Mouse (Mus musculus) macrophage (primary cell): ENCODE results near the gene Cfap157. TPM values are rescaled to one million over a fixed set of nuclear protein-coding genes. Genes with fewer than 3 reads are reported as not detected.

Experiments used
- H3K27ac ChIP-seq: fragments of 350-480 bp; formaldehyde crosslinking; 2 replicates; pipeline ENCODE4 v1.9.0; 2021
- H3K36me3 ChIP-seq: fragments of 350-480 bp; formaldehyde crosslinking; 2 replicates; pipeline ENCODE4 v1.9.0; 2021; ENCODE audit errors: inconsistent target
- H3K4me3 ChIP-seq: fragments of 350-480 bp; formaldehyde crosslinking; 2 replicates; pipeline ENCODE4 v1.9.0; 2021; ENCODE audit errors: inconsistent target
- H3K79me2 ChIP-seq: fragments of 350-480 bp; formaldehyde crosslinking; 2 replicates; pipeline ENCODE4 v1.9.0; 2021; ENCODE audit errors: inconsistent target
- WGBS: methylation state at CpG from one replicate; pipeline ENCODE4 v1.1.7; 2026; ENCODE audit warnings: inconsistent platforms; ENCODE audit not compliant: missing documents; 5-methylcytosine and 5-hydroxymethylcytosine counted together
- polyA plus RNA-seq: library from polyadenylated mRNA; stranded (reverse); fragments of 250-400 nt; gene quantifications from 3 replicates; pipeline ENCODE4 v1.2.4, GENCODE M21; 2018; ENCODE audit warnings: inconsistent platforms

The Cfap157 gene
- polyA plus RNA-seq, 1 experiment from 2014 or later: not detected

DNA sequence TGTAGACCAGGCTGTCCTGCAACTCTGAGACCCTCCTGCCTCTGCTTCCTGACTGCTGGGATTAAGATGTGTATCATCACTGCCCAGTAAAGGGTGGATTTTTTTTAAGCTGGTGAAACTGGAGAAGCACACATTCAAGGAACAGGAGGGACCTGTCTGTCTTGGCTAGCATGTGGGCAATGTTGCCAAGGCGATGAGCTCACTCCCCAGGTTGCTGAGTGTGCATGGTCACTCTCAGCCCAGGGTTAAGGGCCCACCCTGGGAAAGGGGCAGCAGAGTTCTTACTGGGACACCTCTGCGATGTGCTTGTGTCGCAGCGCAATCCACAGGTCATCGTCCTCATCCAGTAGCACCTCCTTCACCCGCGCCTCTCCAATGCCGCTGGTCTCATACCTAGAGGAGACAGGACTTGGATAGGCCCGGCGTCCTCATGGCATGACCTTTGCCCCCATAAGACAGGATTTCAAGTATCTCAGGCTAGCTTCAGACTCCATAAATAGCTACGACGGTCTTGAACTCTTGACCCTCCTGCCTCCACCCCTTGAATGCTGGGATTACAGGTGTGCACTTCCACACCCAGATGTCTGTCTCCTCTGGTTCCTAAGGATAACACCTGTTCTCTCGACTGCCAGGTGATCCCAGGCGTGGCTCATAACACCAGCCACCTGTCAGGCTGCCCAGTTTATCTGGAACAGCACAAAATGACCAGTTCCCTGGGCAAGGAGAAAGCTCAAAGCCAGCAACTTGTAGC, 24.8 kb upstream of the Cfap157 start:
- Histone ChIP-seq H3K27ac (no peak overlapping the region), H3K4me3 (no peak overlapping the region), H3K36me3 (peaks cover 23% of the 10 kb centered on the region; the same call in 1 of the 2 replicates), H3K79me2 (no peaks in the 10 kb centered on the region)
- 91% methylated on average over 14 of the region's 14 CpGs for WGBS

DNA sequence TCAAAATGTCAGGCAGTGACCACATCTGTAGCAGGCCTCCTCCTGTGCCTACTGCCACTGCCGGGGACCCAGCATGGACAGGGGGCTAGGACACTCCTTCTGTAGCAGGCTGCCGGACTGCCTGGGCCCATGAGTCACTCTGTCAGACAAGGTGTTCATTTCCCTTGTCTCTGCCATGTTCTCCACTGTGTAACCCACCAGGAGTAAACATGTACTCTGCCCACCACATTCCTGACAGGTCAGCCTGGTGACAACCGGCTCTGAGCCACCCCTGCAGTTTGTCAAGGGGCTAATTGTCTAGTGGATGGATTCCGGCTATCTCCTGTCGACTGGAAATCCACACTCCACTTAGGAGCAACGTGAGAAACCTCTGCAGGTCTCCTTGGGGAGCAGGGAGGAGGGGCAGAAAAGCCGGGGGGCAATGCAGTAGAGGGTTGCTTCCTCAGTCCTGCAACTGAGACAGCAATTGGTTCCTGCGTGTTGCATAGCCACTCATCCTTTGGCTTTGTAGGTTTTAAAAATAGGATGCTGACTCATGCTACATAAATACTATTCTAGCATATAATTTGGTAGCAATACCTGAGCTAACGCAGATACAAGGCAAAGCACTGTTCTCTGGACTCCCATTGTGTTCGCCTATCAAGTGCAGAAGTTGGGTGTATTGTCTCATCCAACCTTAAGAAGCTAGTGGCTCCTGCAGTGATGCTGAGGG, 14.2 kb upstream of the Cfap157 start:
- WGBS: 76% methylated on average over 10 of the region's 10 CpGs
- H3K27ac ChIP-seq: no peak overlapping the region
- H3K36me3 ChIP-seq: peaks cover 49% of the 10 kb centered on the region
- no peak overlapping the region for H3K4me3 ChIP-seq
- no peaks in the 10 kb centered on the region for H3K79me2 ChIP-seq

DNA sequence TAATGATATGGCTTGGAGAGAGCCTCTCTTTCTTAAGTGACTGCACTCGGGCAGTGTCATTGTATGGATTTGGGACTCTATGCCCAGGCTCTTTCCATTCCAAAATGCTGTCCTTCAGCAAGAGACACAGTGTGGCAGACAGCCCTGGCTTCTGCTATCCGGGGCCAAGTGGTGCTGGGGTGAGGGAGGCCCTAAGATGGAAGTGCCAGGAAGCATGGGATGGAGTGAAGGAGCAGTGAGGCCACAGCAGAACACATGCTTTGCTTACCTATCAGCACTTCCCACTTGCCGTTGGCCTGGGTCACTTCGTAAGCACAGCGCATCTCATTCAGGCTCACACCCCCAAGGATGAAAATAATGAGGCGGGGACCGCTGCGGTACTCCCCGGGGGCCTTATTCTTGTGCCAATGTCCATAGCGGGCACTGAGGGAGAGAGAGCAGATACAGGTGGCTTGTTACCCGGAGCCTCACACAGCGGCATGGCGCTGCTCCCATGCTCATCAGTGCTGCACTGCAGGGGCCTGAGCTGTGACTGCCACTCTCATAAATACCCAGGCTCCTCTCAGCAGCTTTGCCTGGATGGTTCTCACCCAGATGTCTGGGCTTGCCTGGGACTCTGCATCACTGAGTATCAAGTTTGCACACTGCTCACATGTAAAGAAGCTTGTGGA, 11.7 kb upstream of the Cfap157 start:
- no peak overlapping the region for H3K4me3 ChIP-seq
- peaks cover 48% of the 10 kb centered on the region for H3K36me3 ChIP-seq
- no peaks in the 10 kb centered on the region for H3K79me2 ChIP-seq
- H3K27ac ChIP-seq: no peak overlapping the region
- WGBS: over 99% methylated on average over 13 of the region's 13 CpGs

DNA sequence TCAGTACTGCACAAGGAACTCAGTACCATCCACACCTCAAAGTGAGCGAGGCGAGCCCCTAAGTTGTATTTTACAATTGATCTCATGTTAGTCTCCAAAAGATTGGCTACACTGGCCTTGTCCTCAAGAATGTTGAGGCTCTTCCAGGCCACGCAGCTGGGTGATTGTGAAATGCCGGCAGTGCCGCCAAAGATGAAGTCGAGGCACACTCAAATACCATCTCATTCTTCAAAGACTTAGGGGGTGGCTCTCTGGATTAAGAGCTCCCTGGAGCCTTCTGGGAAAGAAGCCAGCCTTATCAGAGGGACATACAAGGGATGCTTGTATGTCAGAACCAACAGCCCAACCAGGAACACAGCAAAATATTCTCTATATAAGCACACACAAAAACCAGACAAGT, 7.1 kb upstream of the Cfap157 start:
- Histone ChIP-seq H3K36me3 (peaks cover 16% of the 10 kb centered on the region; the same call in 1 of the 2 replicates), H3K4me3 (no peak overlapping the region), H3K79me2 (no peaks in the 10 kb centered on the region), H3K27ac (no peak overlapping the region)
- 90% methylated on average over 6 of the region's 6 CpGs for WGBS

DNA sequence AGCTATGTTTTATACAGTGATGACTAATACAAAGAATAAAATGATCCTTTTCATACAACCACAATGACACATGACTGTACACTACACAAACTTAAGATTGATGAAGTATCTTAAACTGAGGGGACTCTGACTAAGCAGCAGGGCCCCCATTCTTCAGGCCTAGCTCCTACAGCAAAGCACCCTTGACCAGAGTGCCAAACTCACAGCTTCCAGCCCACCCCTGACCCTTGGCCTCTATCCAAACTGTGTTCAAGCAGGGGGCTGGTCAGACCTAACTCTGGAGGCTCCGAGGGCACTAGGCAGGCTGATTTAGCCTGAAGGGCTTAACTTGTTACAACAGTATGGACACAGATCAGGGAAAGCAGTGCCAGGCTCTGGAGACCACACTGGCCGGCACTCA, 4.4 kb upstream of the Cfap157 start:
- Histone ChIP-seq H3K4me3 (no peak overlapping the region), H3K36me3 (no peaks in the 10 kb centered on the region; the same call in 1 of the 2 replicates), H3K27ac (no peak overlapping the region), H3K79me2 (no peaks in the 10 kb centered on the region)
- WGBS: 89% methylated on average over 2 of the region's 2 CpGs

DNA sequence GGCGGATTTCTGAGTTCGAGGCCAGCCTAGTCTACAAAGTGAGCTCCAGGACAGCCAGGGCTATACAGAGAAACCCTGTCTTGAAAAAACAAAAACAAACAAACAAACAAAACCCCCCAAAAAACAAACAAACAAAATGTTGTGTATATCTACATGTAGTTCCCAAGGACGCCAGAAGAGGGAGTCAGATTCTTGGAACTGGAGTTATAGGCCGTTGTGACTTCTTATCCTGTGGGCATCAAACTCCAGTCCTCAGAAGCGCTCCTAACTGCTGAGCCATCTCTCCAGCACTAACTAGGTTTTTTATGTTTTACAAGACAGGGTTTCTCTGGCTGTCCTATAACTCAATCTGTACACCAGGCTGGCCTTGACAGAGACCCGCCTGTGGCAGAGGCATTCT, 2.9 kb upstream of the Cfap157 start:
- Histone ChIP-seq H3K4me3 (no peak overlapping the region), H3K27ac (no peak overlapping the region), H3K79me2 (no peaks in the 10 kb centered on the region), H3K36me3 (no peaks in the 10 kb centered on the region)
- WGBS: 50% methylated on average over 4 of the region's 6 CpGs

DNA sequence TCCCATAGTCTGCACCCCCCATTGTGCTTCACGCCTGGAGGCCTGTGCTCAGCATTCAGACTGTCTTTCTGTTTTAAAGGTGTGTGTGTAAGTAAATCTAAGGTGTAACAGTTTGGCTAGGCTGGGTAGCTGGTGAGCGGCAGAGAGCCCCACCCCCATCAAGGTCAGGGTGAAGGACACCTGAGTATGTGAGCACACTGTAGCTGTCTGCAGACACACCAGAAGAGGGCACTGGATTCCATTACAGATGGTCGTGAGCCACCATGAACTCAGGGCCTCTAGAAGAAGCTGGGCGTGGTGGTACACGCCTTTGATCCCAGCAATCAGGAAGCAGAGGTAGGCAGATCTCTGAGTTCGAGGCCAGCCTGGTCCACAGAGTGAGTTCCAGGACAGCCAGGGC, 2.5 kb downstream of the Cfap157 start:
- WGBS: 87% methylated on average over 4 of the region's 6 CpGs
- Histone ChIP-seq H3K79me2 (no peaks in the 10 kb centered on the region), H3K4me3 (no peak overlapping the region), H3K36me3 (no peaks in the 10 kb centered on the region), H3K27ac (no peak overlapping the region)

DNA sequence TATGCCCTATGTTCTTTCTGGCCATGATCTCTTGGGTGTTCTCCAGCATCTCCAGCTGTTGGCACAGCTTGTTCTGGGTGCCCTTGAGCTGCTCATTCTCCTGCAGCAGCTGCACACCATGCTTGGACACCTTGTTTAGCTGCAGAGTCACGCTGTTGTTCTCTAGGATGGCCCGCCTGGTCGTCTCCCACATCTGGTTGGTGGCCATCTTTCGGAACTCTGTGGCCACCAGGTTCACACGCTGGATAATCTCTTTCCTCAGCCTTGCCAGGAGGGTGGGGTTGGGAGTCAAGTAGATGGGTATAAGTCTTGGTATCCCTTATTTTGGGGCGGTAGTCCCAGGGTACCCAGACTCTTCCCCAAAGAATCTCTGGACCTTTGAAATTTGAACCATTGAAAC, 4.5 kb downstream of the Cfap157 start:
- WGBS: 95% methylated on average over 6 of the region's 6 CpGs
- Histone ChIP-seq H3K27ac (no peak overlapping the region), H3K79me2 (no peaks in the 10 kb centered on the region), H3K36me3 (no peaks in the 10 kb centered on the region), H3K4me3 (no peak overlapping the region)

DNA sequence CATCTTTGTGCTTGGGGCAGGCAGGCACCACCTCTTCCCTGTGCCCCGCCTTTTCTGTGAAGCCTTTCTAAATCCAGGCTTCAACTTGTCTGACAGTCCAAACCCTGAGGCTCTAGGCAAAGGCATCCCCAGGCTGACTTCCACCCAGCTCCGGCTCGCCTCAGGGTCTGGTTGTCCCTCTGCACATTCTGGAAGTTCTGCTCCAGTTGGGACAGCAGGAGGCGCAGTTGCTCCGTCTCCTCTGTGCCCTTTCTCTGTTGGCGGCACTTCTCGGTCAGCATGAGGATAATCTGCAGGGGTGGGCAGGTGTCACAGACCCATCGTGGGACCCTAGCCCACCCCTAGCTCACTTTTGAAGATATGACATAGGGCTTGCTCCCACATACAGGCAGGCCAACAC, 5.1 kb downstream of the Cfap157 start:
- H3K4me3 ChIP-seq: no peak overlapping the region
- no peaks in the 10 kb centered on the region for H3K36me3 ChIP-seq
- no peaks in the 10 kb centered on the region for H3K79me2 ChIP-seq
- H3K27ac ChIP-seq: no peak overlapping the region
- WGBS: 37% methylated on average over 8 of the region's 8 CpGs

DNA sequence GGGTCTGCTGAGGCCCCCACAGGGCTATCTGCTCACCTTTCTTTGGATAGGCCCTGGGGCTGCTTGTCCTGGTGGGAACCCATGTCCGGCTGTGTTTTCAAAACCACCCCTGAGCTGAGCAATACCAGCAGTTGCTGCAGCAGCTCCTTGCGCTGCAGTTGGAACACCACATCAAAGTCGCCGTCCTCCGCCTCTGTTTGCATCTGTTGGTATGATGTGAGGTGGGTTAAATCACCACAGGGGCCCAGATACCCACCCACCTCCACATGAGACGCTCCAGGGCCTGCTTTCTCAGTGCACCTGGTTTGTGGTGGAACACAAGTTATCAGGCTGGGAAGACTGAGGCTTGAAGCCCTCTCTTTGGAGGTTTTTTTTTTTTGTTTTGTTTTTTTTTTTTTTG, 6.1 kb downstream of the Cfap157 start:
- Histone ChIP-seq H3K4me3 (no peak overlapping the region), H3K36me3 (no peaks in the 10 kb centered on the region), H3K79me2 (no peaks in the 10 kb centered on the region), H3K27ac (no peak overlapping the region)
- 97% methylated on average over 5 of the region's 6 CpGs for WGBS

DNA sequence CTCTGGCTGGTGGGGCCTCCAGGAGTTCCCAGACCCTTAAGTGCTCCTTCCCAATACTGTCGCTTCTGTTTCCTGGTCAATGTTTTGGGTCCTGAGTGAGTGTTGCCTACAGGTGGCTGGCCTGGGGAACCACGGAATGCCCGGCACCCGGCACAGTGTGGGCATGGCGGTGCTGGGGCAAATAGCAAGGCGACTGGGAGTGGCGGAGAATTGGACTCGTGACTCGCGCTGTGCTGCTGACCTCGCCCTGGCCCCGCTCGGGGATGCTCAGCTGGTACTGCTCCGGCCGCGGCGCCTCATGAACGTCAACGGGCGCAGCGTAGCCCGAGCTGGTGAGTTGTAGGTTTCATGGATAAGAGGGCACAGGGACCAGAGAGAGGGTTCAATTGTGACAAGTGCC, 8.0 kb downstream of the Cfap157 start:
- 41% methylated on average over 22 of the region's 22 CpGs for WGBS
- Histone ChIP-seq H3K79me2 (no peaks in the 10 kb centered on the region), H3K36me3 (no peaks in the 10 kb centered on the region), H3K27ac (no peak overlapping the region), H3K4me3 (peak overlapping the region; percentile 45)

DNA sequence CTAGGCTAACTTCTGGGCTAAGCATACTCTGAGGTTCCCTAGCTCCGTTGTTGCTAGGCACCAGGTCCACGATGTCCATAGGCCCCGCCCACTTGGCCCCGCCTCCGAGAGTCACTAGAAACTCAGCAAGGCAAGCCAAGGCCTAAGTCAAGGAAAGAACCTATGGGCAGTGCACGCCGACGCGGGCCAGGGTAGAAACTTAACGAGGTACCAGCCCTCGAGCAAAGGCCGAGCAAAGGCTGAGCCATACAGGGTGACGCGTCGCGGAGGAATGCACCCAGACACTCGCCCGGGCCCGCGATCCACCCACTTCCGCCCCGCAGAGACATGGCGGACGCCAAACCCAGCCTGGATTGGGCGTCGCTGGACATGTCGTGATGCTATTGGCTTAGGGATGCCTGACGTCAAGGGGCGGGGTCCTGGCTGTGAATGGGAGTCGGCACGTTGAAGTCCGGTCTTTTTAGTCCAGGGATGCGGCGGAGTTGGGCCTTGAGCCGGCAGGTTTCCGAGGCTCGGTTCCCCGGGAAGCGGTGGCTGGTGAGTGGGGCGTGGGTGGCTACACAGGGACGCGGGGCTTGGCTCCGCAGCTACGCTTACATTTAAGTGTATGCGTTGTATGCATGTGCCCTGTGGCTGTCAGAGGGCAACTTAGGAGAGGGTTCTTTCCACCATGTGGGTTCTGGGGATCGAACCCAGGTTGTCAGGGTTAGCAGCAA, 8.7 kb downstream of the Cfap157 start, which contains the start of the genes Ttc16 and Ptrh1:
Ttc16 (minus strand) TSS at position 275 of the 716 bp plus-strand sequence.
Ptrh1 (plus strand) TSS at position 428 of the 716 bp plus-strand sequence.
- Histone ChIP-seq H3K36me3 (no peaks in the 10 kb centered on the region), H3K4me3 (peak within 1 kb of the TSS; percentile 45), H3K27ac (peak within 1 kb of the TSS; percentile 28; the same call in 1 of the 2 replicates), H3K79me2 (no peaks in the 10 kb centered on the region)
- under 1% methylated on average over 46 of the region's 46 CpGs for WGBS

DNA sequence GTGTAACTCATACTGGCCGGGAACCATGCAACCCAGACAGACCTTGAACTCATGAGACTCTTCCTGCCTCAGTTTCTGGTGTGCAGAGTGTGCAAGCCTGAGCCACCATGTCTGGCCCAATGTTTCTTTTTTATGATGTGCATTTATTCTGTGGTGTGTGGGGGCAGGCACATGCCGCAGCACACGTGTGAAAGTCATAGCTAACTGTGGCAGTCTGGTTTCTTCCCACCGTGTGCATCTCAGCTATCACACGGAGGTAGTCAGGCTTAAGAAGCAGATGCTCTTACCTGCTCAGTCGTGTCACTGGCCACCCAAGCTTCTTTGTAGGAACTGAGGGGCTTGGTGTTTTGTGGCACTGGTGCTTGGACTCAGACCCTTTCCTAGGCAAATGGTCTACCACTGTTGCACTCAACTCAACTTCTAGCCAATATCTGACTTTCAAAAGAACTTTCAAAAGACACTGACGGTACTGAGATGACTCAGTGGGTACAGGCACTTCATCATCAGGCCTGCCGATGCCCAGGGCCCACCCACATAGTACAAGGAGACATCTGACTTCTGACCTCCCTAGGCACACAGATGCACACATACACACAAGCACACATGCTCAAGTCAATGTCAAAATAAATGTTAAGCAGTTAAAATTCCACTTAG, 11.5 kb downstream of the Cfap157 start:
- Histone ChIP-seq H3K4me3 (no peak overlapping the region), H3K79me2 (no peaks in the 10 kb centered on the region), H3K36me3 (no peaks in the 10 kb centered on the region), H3K27ac (no peak overlapping the region)
- WGBS: 84% methylated on average over 8 of the region's 8 CpGs

DNA sequence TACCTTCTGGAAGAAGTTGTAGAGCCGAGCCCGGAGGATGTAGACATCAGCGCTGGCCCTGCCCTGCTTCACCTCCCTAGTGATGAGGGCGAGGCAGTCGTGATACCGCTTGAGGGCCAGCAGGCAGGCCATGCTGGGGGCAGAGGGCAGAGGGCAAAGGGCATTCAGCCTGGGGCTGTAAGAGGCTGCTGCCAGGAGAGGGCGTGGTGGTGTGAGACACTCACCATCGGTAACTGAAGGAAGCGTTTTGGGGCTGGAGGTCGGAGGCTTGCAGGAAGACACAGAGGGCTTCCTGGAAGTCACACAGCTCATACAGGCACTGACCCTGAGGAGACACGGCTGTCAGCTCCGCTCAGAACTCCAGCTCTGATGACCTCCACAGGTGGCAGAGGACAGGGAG, 12.3 kb downstream of the Cfap157 start:
- Histone ChIP-seq H3K36me3 (no peaks in the 10 kb centered on the region), H3K4me3 (no peak overlapping the region), H3K79me2 (no peaks in the 10 kb centered on the region), H3K27ac (no peak overlapping the region)
- 72% methylated on average over 12 of the region's 12 CpGs for WGBS
